Mouse (Mus musculus) layer of hippocampus, postnatal 10 days (tissue): Measurements from ENCODE around the gene Sh3gl2. TPM values are rescaled to one million over a fixed set of nuclear protein-coding genes. Genes with fewer than 3 reads are reported as not detected.

ENCODE experiments used
- DNase-seq, 2 experiments: peaks; one replicate each; pipeline ENCODE4 v3.0.0; 2021; ENCODE audit warnings: low spot score in 2 of 2
- long read RNA-seq: library from polyadenylated mRNA; stranded (forward); transcript quantifications from one replicate; pipeline ENCODE4 v2.0.0, GENCODE M21; 2023
- total RNA-seq, 2 experiments: library from RNA; stranded (reverse); gene quantifications; 2 replicates each; pipeline ENCODE4 v1.2.3; 2021

The Sh3gl2 gene
- total RNA-seq = 100 to 1,000 TPM; 228 to 252 TPM
- long read RNA-seq, transcript Sh3gl2-201 (9 exons, 2,822 nt) = major isoform, 179 of 202 reads
- long read RNA-seq, partial matches to known transcripts = 2 of 202 reads
- long read RNA-seq, other reads (novel, unspliced or antisense) = 21 of 202 reads

DNA sequence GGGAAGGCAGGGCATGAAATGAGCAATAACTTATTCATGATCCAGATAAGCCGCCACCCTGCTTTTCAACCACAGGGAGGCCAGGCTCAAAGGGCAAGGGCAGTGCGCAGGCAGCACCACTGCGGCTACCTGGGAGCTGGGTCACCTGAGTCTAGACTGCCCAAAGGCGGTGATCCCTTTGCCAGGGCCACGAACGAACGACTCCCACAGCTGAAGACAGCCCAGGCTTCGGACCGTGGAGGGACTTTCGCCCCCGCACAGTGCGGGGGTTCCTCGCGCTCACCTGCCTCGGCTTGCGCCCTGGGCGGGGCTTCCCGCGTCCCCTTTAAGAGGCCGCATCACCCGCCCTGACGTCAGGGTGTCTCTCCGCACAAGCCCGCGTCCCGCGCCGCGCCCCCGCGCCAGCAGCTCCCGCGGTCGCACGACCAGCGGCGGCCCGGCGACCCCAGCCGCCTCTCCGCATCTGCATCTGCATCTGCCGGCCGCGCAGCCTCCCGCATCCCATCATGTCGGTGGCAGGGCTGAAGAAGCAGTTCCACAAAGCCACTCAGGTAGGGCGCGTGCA is at the start of gene Sh3gl2:
Gene Sh3gl2, plus strand, starts transcription at position 56 of the 565 bp plus-strand sequence.
- peak; percentile 75 to 86 for DNase-seq

DNA sequence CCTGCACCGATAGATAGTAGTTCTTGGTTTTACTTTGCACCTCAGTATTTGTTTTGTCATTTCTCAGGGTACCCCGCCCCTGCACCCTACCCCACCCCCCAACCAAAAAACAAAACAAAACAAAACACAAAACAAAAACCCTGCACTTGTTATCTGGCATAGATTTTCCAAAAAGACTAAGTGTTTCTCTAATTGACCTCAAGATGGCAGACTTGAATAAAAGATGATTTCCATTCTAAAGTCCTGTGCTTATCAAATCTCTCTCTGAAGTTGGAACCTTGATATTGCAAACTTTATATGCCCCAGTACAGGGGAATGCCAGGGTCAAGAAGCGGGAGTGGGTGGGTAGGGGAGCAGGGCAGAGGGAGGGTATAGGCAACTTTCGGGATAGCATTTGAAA is 43.8 kb upstream of the Sh3gl2 start:
- no peak for DNase-seq

DNA sequence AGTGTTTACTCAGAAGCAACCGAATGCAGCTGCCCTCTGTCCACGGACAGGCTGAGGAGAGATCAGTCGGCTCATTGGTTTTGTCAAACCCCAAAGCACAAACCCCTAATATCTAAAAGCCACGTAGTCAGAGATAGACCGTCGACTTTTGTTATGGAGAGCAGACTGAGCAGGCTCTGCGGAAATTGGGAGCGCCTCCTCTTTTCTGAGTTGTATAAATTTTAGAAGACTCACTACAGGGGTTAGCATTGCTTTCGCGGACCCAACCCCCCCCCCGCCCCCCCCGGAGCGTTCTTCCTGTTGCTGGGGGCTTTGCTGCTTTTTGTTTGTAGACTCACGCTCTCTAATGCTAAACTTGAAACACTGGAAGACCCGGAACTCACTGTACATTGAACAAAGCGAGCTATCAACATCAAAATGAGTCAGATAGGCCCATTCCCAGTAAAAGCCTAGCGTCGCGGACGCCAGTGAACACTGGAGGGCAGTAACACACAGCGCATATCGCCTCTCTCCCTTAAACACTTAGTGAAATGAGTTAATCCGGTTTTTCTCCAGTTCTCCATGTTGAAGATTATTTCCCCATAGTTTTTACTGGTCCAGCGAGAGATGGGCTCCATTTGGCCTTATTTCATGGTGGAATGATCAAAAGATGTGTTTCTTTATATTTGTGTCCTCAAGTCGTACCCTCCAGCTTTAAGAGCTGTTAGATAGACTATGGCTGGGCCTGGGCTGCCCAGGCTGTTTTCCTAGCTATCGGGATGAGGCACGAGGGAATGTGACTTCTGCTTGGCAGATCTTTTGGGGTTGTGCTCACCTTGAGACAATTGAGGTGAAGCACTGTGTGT is 42.2 kb upstream of the Sh3gl2 start:
- peak; percentile 72 to 76 for DNase-seq

DNA sequence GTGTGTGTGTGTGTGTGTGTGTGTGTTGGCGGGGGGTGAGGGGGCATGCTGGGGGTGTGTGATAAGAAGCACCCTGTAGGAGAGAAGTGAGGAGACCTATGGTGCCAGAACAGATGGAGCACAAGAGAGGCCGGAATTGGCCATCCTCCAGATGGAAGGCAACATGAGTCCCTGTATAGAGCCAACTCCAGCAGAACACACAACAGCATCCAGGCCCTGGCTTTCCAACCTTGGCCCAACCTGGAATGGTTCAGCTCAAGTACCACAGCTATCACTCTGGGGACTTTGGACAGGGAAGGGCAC is 41.7 kb upstream of the Sh3gl2 start:
- no peak for DNase-seq

DNA sequence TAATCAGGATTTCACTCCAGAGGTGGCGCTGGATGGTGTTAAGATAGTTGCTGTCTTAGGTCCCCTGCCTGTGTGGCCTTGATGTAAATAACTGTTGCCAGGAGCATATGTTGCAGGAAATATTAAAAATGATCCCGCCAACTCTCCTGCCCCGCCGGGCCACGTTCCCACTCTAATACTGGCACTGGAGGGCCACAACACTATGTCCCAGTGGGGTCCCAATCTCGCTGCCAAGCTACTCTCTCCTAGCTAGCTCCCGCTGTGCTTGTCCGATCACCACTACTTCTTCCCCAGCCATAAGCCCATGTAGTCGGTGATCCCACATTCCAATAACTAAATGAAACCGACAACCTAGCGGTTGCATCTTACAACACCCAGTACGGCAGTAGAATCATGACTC is 36.9 kb upstream of the Sh3gl2 start:
- DNase-seq = no peak

DNA sequence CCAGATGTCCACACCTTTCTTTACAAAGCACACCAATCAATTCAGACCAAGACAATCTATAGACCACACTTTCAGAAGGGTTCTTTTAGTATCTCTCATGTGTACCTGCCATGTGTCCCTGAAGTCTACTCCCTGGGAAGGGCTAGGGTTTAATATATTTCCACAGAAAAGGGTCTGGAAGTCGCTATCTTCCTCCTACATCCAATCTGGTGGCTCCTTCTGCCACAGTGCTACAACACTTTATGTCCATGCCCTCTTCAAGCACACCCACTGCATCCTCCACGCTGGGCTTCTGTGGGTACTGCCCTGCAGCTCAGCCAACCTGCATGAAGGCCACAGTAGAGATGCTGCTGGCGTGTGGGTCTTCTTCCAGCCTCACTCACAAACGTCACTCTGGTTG is 29.5 kb upstream of the Sh3gl2 start:
- DNase-seq = no peak

DNA sequence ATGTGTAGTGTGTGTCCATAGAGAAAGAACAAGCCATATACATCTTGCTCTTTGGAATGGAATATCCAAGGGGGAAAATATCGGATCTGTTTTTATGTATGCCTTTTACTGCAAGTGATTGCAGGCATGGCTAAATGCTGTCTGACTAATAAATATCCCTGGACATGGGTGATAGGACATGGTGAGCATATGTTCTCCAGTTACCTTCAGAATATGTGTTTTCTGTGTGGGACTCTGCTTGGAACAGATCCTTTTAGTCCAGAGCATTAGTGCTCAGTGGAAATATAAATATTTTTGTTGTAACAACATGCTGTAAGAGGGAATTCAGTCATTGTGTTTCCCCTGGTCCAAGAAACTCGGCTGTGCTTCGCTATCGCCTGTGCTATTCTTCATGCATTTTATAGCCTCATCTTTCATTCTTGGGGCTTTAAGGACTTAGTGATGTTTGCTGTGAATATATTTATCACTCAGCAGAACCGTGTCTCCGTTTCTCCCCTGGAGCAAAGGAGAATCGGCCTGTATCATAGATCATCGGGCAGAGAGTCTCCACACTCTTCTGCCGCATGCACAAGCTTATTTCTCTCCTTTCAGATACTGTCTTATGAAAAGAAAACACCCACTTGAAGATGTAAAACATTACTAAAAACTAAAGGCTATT is 26.4 kb upstream of the Sh3gl2 start:
- DNase-seq = no peak

DNA sequence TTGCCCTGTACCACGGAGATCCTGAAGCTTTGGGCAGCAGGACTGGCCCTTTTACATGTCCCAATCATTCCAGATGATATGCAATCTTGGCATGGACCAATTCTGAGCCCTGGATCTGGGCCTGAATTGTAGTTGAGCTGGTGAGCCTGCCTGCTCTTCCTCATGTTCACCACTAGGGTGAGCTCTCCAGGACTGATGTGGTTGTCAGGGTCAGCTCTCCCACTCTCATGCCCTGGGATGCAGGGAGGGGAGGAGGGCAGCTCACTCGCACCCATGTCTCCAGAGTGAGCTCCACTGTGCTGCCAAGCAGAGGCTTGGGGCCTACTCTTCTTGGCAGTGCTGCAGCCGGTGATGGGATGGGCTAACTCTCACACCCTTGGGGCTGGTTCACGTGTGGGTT is 18.9 kb upstream of the Sh3gl2 start:
- no peak for DNase-seq

DNA sequence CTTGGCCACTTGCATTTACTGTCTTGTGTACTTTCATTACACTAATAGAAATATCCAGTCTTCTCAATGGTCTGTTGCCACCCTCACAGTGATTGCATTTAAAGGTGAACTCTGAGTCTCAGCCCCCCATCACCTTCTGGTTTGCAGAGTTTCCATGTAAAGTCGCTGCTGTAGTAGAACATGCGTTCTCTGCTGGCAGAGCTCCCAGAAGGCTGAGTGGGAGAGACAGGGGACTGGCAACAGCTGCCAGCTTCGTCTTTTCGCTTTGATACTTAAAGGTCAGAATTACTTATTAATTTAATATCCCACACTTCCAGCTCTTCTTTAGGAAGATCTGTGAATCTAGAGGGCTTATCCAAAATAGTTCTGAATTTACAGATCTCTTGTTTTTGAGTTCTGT is 8.7 kb upstream of the Sh3gl2 start:
- DNase-seq = peak; percentile 46 to 48

DNA sequence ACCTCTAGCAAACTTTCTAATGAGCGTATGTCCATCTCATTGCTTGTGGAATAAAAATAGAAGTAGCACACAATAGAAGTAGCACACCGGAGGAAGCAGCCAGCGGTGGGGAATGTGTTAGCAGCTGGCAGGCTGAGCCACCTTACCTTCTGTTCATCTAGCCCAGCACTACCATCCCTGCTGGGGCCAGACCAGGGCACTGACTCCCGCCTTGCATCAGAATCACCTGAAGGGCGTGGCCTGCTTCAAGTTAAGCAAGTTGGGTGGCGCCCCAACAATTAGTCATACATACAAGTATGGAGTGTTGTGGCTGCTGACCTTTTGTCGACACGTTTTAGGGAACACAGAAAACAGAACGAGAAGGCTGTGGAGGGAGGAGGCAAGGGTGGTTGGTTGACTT is 6.5 kb upstream of the Sh3gl2 start:
- DNase-seq = peak in 1 of 2 experiments; percentile 7

DNA sequence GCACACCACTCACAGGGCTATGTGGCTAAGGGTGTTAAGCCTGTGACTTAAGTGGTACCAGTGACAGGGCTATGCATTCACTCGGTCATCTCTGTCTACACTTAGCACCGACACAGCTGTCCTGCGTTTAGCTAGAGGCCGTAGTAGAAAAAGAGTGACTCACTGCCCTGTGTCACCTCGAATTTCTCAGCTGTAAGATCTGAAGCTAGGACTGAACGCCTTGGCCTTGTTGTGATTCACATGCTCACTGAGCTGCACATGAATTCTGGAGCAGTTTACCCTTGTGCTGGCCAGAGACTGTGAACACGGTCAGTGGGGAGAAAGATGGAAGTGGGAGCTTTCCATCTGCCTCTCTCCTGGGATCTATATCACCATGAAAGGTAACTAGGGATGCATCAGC is 2.3 kb upstream of the Sh3gl2 start:
- DNase-seq = peak in 1 of 2 experiments; percentile 5

DNA sequence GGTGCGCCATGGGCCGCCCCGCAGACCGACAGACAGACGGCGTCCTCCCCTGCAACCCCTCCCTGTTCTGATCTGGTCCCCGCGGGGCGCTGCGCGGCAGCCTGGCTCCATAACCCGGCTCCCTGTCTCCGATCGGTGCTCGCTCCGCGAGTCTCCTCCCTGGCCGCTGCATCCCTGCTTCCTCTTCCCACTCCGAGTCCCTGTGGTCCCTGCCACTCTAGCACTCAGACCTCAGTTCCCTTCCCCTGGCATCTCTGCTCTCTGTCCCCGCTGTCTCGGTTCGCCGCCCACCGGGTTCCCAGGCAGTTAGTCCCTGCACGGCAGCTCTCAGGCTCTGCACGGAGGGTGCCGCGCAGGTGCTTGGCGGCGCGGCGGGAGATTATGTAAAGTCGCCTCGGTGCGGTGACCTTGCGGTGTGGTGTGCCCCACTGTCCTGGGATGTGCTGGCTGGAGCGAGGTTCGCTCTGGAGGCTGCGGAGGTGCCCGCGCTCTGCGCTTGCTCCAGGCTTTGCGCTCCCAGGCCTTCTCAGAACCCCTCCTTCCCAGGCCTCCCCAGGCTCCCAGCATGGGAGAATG is 798 bp downstream of the Sh3gl2 start:
- no peak for DNase-seq

DNA sequence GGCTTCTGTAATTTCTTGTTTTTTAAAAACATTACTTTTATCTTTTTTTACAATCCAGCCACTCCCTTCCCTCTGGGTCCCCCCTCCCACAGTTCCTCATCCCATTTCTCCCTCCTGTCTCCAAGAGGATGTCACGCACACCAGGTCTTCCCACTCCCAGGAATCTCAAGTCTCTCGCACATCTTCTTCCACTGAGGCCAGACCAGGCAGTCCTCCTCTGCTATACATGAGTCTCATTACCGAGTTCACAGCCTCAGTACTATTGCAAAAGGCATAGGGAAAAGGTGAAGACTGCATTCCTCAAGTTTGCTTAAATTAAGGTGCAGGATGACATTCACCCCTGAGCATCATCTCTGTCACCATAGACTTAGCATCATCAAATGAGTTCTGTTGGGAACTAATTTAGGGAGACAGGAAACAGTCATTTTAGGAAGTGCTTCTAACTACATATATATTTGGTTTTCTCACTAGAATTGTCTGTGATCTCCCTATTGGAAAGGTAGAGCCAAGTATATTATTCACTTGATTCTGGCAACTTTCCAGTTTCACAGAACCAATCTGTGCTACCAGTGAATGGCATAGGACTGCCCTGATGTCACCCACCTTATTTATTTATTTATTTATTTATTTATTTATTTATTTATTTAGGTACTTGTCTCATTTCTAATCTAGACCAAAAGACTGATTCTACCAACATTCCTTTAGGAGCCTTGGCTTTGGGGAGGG is 1.9 kb downstream of the Sh3gl2 start:
- peak in 1 of 2 experiments; percentile 6 for DNase-seq

DNA sequence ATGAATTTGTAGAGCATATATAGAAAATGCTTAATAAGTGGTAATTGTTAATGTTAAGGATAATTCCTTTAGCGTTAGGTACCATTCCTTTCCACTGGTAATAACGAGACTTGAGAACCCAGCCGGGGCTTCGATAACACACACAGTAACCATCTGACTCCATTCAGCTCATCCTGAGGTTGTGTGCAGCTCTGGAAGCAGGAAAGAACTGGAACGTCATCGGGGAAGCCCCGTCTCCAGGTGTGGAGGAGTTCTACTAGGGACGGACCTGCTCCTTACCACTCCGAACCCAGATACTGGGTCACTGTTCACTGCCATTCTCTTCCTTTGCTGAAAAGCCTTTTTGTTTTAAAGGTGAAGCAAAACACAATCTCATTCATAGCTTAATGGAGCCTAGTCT is 2.6 kb downstream of the Sh3gl2 start:
- no peak for DNase-seq

DNA sequence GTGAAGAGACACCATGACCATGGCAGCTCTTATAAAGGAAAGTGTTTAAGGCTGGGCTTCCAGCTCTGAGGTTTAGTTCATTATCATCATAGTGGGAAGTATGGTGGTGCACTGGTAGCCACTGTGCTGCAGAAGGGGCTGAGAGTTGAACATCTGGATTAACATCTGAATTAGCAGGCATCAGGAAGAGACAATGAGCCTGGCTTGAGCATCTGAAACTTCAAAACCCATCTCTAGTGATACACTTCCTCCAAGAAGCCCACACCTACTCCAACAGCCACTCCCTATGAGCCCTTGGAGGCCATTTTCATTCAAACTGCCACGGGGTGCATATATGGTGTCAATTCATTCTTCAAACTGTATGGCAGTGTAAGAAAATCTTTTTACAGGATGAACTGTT is 3.6 kb downstream of the Sh3gl2 start:
- DNase-seq = no peak

DNA sequence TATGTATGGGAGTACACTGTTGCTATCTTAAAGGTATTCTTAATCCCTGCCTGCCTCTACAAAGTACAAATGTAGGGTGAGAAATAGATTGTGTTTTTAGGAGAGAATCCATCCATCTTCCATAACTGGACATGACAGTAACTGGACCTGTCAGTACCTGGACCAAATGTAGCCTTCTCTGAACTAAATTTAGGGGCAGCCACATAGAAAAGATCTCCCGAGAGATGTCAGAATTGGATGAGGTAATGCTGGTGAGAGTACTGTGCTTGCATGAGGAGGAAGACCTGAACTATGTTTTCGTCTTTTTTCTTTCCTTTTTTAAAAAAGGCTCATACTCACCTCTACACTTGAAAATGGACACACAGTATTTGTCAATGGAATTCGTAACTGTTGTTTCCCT is 6.0 kb downstream of the Sh3gl2 start:
- no peak for DNase-seq

DNA sequence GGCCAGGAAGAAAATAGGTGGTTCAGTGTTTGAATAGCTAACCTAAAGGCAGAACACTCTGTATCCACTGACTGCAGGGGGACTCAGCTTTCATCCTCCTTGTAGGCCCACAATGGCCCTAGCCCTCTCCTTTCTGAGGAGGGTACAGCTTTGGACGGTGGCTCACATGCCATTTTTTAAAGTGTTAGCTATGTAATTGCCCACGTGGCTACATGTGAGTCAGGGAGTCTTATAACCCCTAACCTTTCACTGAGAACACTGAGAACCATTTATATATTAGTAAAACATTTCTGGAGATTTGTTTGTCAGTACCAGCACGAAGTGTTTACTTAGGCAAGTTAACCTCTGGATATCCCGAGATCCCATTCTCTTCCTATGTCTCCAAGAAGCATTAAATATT is 12.1 kb downstream of the Sh3gl2 start:
- DNase-seq = no peak

DNA sequence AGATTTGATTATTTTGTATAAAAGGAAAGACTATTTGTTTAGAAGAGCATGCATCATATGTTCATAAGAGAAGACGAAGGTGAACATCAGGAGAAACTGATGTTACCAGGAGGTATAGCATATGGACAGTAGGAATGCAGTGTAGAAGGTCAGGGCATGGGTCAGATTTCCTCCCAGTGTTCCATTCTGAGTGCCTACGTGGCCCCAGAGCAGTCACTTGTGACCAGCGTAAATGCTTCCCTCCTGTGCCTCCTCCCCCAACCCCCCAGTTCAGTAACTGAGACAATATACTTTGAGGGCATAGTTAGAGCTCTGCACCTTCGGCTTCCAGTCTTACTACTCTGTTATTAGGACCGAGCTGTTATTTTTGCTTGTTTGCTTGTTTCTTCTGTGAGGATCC is 17.8 kb downstream of the Sh3gl2 start:
- no peak for DNase-seq

DNA sequence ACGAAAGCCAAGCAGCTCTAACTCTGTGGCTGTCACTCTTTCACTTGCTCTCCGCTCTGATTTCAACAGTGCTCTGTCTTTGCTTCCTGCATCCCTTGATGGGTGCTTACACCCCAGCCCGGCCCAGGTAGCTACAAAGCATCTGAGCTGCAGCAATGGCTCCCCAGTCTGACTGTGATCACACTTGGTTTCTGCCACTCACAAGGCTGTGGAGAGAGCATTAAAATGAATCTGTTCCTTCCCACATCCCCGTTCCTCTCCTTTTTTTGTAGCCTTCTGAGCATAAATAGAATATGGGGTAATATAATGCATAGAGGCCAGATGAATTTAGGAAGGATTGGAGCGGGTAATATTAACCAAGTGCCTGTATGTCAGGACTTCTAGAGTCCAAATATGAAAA is 21.8 kb downstream of the Sh3gl2 start:
- DNase-seq = peak in 1 of 2 experiments; percentile 17

DNA sequence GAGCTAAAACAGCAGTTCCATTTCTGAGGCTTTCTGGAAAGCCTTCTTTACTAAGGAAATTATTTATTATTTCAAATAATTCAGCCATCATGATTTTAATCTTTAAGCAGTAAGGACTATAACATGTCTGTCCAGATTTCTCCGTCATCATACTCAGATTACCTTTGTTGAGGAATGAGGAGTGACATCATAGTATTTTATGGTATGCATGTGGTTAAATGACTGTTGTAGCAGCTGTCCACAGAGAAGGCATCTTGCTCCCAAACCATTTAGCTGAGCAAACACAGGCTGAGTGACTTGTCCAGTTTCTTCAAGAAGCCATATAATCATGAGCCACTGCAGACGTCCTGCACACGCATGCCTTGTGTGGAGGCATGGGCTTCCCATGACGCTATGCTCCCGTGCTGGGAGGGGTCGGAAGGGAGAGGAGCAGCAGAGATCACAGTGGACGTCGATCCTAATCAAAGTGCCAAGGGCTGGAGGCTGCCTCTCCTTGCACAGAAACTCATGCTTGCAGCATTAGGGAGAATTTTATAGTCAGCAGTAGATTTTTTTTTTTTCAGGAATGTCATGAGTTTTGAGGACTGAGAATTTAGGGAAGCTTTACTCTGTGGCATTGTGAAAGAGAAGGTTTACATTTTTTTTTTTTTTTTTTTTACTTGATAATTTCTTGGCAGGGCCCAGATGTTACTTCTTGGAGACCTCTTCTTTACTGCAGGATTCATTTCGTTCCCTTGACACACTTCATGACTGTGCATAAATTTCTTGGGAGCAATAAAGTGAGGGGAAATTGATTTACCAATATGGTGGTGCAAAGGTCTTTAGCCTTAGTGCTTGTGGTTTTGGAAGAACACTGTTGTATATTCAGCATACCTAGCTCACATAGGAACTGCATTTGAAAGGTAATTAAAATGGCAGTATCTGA is 23.0 kb downstream of the Sh3gl2 start:
- DNase-seq = no peak
